Mouse (Mus musculus): ENCODE measurements around the gene Itgav. TPM values are rescaled to one million over a fixed set of nuclear protein-coding genes. Genes with fewer than 3 reads are reported as not detected.
"Not testable (repeated sequence)": the region's sequence is repeated elsewhere in the genome, so short reads cannot be mapped to it uniquely, and the experiment has no call there.

Itgav gene
- polyA plus RNA-seq, 1 experiment from 2014 or later: 17.1 TPM

- WGBS: 85% methylated on average over 4 of the region's 4 CpGs
- H3K27ac ChIP-seq (ENCODE audit: low read depth, low read length): no peak overlapping the region
- no peaks in the 10 kb centered on the region for H3K36me3 ChIP-seq (ENCODE audit: control insufficient read depth, insufficient read depth, low read length)
These were observed 23.5 kb upstream of the Itgav start for GRCm38 (mm10) chr2:83700667-83701066.

GRCm38 (mm10) chr2:83702411-83702810, 21.8 kb upstream of the Itgav start:
- 89% methylated on average over 6 of the region's 7 CpGs for WGBS
- no peaks in the 10 kb centered on the region for H3K27me3 ChIP-seq (replicated peaks; ENCODE audit: control insufficient read depth, insufficient read depth, low read length)
- H3K4me2 ChIP-seq (ENCODE audit: low read length): no peak overlapping the region
- no peaks in the 10 kb centered on the region for H3K4me1 ChIP-seq (ENCODE audit: control insufficient read depth, insufficient read depth, low read depth, low read length)
- no peak for ATAC-seq
- no peak overlapping the region for H3K27ac ChIP-seq (ENCODE audit: low read depth, low read length)
- H3K9ac ChIP-seq (ENCODE audit: low read depth, low read length): no peak overlapping the region
- no peaks in the 10 kb centered on the region for H3K36me3 ChIP-seq (ENCODE audit: control insufficient read depth, insufficient read depth, low read length)
- no peak overlapping the region for H3K4me3 ChIP-seq (ENCODE audit: low read length)
- H3K9me3 ChIP-seq (ENCODE audit: control insufficient read depth, low read length): no peaks in the 10 kb centered on the region

More at GRCm38 (mm10) chr2:83700667-83701066, 23.5 kb upstream of the Itgav start:
- H3K4me2 ChIP-seq (ENCODE audit: low read length): no peak overlapping the region
- H3K4me1 ChIP-seq (ENCODE audit: control insufficient read depth, insufficient read depth, low read depth, low read length): no peaks in the 10 kb centered on the region
- no peak overlapping the region for H3K9ac ChIP-seq (ENCODE audit: low read depth, low read length)
- no peak overlapping the region for H3K4me3 ChIP-seq (ENCODE audit: low read length)
- H3K9me3 ChIP-seq (ENCODE audit: control insufficient read depth, low read length): no peaks in the 10 kb centered on the region
- ATAC-seq: no peak
- no peaks in the 10 kb centered on the region for H3K27me3 ChIP-seq (replicated peaks; ENCODE audit: control insufficient read depth, insufficient read depth, low read length)

GRCm38 (mm10) chr2:83705580-83706158, 18.5 kb upstream of the Itgav start:
- H3K9ac ChIP-seq (ENCODE audit: low read depth, low read length): no peak overlapping the region
- H3K4me1 ChIP-seq (ENCODE audit: control insufficient read depth, insufficient read depth, low read depth, low read length): no peaks in the 10 kb centered on the region
- H3K4me3 ChIP-seq (ENCODE audit: low read length): no peak overlapping the region
- WGBS: 86% methylated on average over 9 of the region's 9 CpGs
- no peaks in the 10 kb centered on the region for H3K27me3 ChIP-seq (replicated peaks; ENCODE audit: control insufficient read depth, insufficient read depth, low read length)
- no peak overlapping the region for H3K27ac ChIP-seq (ENCODE audit: low read depth, low read length)
- no peaks in the 10 kb centered on the region for H3K9me3 ChIP-seq (ENCODE audit: control insufficient read depth, low read length)
- H3K4me2 ChIP-seq (ENCODE audit: low read length): no peak overlapping the region
- no peak for ATAC-seq
- no peaks in the 10 kb centered on the region for H3K36me3 ChIP-seq (ENCODE audit: control insufficient read depth, insufficient read depth, low read length)

GRCm38 (mm10) chr2:83709896-83710524, 14.2 kb upstream of the Itgav start:
- Histone ChIP-seq H3K9me3 (ENCODE audit: control insufficient read depth, low read length) (no peaks in the 10 kb centered on the region), H3K4me3 (ENCODE audit: low read length) (no peak overlapping the region), H3K27ac (ENCODE audit: low read depth, low read length) (no peak overlapping the region), H3K36me3 (ENCODE audit: control insufficient read depth, insufficient read depth, low read length) (no peaks in the 10 kb centered on the region), H3K27me3 (replicated peaks; ENCODE audit: control insufficient read depth, insufficient read depth, low read length) (no peaks in the 10 kb centered on the region), H3K4me1 (ENCODE audit: control insufficient read depth, insufficient read depth, low read depth, low read length) (no peaks in the 10 kb centered on the region), H3K9ac (ENCODE audit: low read depth, low read length) (no peak overlapping the region), H3K4me2 (ENCODE audit: low read length) (no peak overlapping the region)
- 68% methylated on average over 11 of the region's 11 CpGs for WGBS
- no peak for ATAC-seq

GRCm38 (mm10) chr2:83713281-83713680, 10.9 kb upstream of the Itgav start:
- H3K4me3 ChIP-seq (ENCODE audit: low read length); ATAC-seq; H3K27me3 ChIP-seq (replicated peaks; ENCODE audit: control insufficient read depth, insufficient read depth, low read length); H3K27ac ChIP-seq (ENCODE audit: low read depth, low read length); H3K9me3 ChIP-seq (ENCODE audit: control insufficient read depth, low read length); H3K36me3 ChIP-seq (ENCODE audit: control insufficient read depth, insufficient read depth, low read length); H3K9ac ChIP-seq (ENCODE audit: low read depth, low read length); H3K4me2 ChIP-seq (ENCODE audit: low read length); H3K4me1 ChIP-seq (ENCODE audit: control insufficient read depth, insufficient read depth, low read depth, low read length): not testable (repeated sequence)
- WGBS: 73% methylated on average over 7 of the region's 7 CpGs

GRCm38 (mm10) chr2:83713946-83714345, 10.3 kb upstream of the Itgav start:
- no peaks in the 10 kb centered on the region for H3K27me3 ChIP-seq (replicated peaks; ENCODE audit: control insufficient read depth, insufficient read depth, low read length)
- no peak overlapping the region for H3K9ac ChIP-seq (ENCODE audit: low read depth, low read length)
- H3K4me2 ChIP-seq (ENCODE audit: low read length): no peak overlapping the region
- no peak overlapping the region for H3K4me3 ChIP-seq (ENCODE audit: low read length)
- H3K4me1 ChIP-seq (ENCODE audit: control insufficient read depth, insufficient read depth, low read depth, low read length): no peaks in the 10 kb centered on the region
- no peaks in the 10 kb centered on the region for H3K36me3 ChIP-seq (ENCODE audit: control insufficient read depth, insufficient read depth, low read length)
- 91% methylated on average over 5 of the region's 5 CpGs for WGBS
- H3K27ac ChIP-seq (ENCODE audit: low read depth, low read length): no peak overlapping the region
- no peak for ATAC-seq
- no peaks in the 10 kb centered on the region for H3K9me3 ChIP-seq (ENCODE audit: control insufficient read depth, low read length)

GRCm38 (mm10) chr2:83714783-83715182, 9.4 kb upstream of the Itgav start:
- Histone ChIP-seq H3K9me3 (ENCODE audit: control insufficient read depth, low read length) (no peaks in the 10 kb centered on the region), H3K4me1 (ENCODE audit: control insufficient read depth, insufficient read depth, low read depth, low read length) (no peaks in the 10 kb centered on the region), H3K9ac (ENCODE audit: low read depth, low read length) (no peak overlapping the region), H3K27me3 (replicated peaks; ENCODE audit: control insufficient read depth, insufficient read depth, low read length) (no peaks in the 10 kb centered on the region), H3K4me3 (ENCODE audit: low read length) (no peak overlapping the region), H3K4me2 (ENCODE audit: low read length) (no peak overlapping the region), H3K27ac (ENCODE audit: low read depth, low read length) (no peak overlapping the region), H3K36me3 (ENCODE audit: control insufficient read depth, insufficient read depth, low read length) (no peaks in the 10 kb centered on the region)
- WGBS: 25% methylated on average over 6 of the region's 6 CpGs
- ATAC-seq: peak; percentile 60

- no peak overlapping the region for H3K27ac ChIP-seq (ENCODE audit: low read depth, low read length)
- H3K9me3 ChIP-seq (ENCODE audit: control insufficient read depth, low read length): no peaks in the 10 kb centered on the region
- no peaks in the 10 kb centered on the region for H3K4me1 ChIP-seq (ENCODE audit: control insufficient read depth, insufficient read depth, low read depth, low read length)
- H3K27me3 ChIP-seq (replicated peaks; ENCODE audit: control insufficient read depth, insufficient read depth, low read length): no peaks in the 10 kb centered on the region
- H3K36me3 ChIP-seq (ENCODE audit: control insufficient read depth, insufficient read depth, low read length): no peaks in the 10 kb centered on the region
- 93% methylated on average over 4 of the region's 4 CpGs for WGBS
- H3K4me2 ChIP-seq (ENCODE audit: low read length): no peak overlapping the region
- no peak for ATAC-seq
- no peak overlapping the region for H3K9ac ChIP-seq (ENCODE audit: low read depth, low read length)
- H3K4me3 ChIP-seq (ENCODE audit: low read length): no peak overlapping the region
These were observed 5.9 kb upstream of the Itgav start for GRCm38 (mm10) chr2:83718341-83718740.

GRCm38 (mm10) chr2:83721635-83722034, 2.6 kb upstream of the Itgav start:
- H3K27ac ChIP-seq (ENCODE audit: low read depth, low read length): no peak overlapping the region
- no peaks in the 10 kb centered on the region for H3K27me3 ChIP-seq (replicated peaks; ENCODE audit: control insufficient read depth, insufficient read depth, low read length)
- no peaks in the 10 kb centered on the region for H3K9me3 ChIP-seq (ENCODE audit: control insufficient read depth, low read length)
- H3K4me1 ChIP-seq (ENCODE audit: control insufficient read depth, insufficient read depth, low read depth, low read length): peaks cover 5% of the 10 kb centered on the region
- H3K9ac ChIP-seq (ENCODE audit: low read depth, low read length): no peak overlapping the region
- no peak for ATAC-seq
- H3K4me2 ChIP-seq (ENCODE audit: low read length): no peak overlapping the region
- no peaks in the 10 kb centered on the region for H3K36me3 ChIP-seq (ENCODE audit: control insufficient read depth, insufficient read depth, low read length)
- WGBS: 86% methylated on average over 3 of the region's 3 CpGs
- H3K4me3 ChIP-seq (ENCODE audit: low read length): no peak overlapping the region

Data from hindbrain, embryonic 16.5 days (tissue).